Mouse (Mus musculus) heart, adult 9 months (tissue): Measurements from ENCODE around the gene Wdr66.
A peak's percentile ranks its signal among the peaks of the same experiment; 100 is the strongest.

Experiments
- DNase-seq, 2 experiments: peaks; one replicate each; pipeline ENCODE4 v3.0.0; 2022; ENCODE audit warnings: low spot score in 2 of 2

Gene Wdr66

GRCm38 (mm10) chr5:123270917-123271316 lies 19.0 kb downstream of the Wdr66 start:
- DNase-seq: no peak

DNA sequence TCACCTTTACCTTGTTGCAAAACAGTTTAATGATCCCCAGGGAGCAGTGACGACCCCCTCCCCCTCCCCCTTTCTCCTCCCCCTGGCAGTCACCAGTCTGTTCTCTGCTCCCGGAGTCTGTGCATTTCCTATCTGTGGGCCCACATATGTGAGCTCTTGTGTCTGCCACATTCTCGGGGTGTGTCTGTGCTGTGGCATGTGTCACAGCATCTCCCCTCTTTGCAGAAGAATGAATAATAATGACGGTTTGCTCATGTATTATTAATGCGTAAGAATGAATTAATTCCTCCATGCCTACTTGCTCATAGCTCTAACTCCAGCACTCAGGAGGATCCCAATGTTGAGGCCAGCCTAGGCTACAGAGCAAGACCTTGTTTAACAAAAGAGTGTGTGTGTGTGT lies 21.0 kb downstream of the Wdr66 start:
- DNase-seq: no peak

DNA sequence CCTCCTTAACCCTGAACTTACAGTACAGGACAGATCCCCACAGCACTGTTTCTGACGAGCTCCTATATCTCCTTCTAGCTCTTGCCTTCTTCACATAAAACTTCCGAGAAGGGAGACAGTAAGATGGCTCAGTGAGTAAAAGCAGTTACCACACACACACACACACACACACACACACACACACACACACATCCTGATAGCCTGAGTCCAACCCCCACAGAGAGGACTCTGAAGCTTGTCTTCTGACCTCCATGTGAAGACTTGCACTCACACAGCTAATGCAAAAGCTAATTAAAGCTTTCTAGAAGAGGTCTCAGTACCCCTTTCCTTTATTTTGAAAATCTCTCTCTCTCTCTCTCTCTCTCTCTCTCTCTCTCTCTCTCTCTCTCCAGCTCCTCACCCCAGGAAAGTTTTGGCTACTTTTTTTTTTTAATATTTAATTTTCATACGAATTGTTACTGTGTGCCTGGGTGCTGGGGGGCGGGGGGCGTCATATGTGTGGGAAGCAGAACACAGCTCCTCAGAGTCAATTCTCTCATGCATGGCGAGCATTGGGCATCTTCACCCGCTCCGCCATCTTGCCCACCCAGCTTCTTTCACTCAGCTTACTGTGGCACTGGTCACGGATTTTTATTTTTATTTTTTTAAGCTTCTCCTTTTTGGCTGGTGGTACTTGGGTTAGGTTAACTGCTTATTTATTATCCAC lies 24.9 kb downstream of the Wdr66 start:
- DNase-seq: no peak

GRCm38 (mm10) chr5:123277342-123277701 lies 25.4 kb downstream of the Wdr66 start:
- DNase-seq: no peak

DNA sequence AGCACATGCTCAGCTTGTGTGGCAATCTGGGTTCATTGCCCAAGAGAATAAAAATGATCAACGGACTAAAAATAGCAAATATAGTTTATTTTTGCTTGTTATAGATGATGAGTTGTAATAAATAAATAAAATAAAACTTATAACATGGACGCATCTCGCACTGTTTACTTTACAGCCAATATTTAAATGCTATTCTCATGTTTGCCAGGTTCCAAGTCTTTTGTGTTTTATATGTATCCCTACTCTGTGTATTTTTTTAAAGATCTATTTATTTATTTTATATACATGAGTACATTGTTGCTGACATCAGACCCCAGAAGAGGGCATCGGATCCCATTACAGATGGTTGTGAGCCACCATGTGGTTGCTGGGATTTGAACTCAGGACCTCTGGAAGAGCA lies 25.8 kb downstream of the Wdr66 start:
- no peak for DNase-seq

- no peak for DNase-seq
Observed at GRCm38 (mm10) chr5:123279248-123279647, 27.3 kb downstream of the Wdr66 start.

- no peak for DNase-seq
Observed at GRCm38 (mm10) chr5:123281336-123282136, 29.6 kb downstream of the Wdr66 start.

GRCm38 (mm10) chr5:123285174-123285573 lies 33.3 kb downstream of the Wdr66 start:
- DNase-seq: no peak

GRCm38 (mm10) chr5:123288079-123288478 lies 36.2 kb downstream of the Wdr66 start:
- DNase-seq: no peak

GRCm38 (mm10) chr5:123294653-123295052 lies 42.8 kb downstream of the Wdr66 start:
- DNase-seq: no peak

DNA sequence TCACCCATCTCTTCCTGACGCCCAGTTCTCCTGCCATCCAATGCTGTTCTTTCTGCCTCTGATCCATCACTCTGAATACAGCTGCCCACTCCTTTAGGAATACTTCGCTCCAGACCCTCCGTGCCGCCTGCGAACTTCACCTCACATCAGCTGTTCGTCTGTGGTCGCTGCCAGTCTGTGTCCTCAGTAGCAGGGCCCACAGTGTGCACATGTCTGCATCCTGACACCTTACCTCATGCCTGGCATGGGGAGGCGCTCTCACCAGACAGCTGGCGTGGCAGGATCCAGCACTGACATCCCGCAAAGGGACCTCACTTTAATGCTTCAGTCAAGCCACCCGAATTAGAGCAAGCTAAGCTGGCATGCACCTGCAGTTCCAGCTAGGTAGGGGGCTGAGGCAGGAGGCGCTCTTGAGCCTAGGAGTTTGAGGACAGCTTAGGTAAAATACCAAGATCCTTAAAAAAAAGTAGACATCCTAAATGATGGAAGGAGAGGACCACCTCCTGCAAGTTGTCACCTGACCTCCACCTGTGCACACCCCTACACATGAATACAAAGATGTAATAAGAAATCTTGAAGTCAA lies 44.4 kb downstream of the Wdr66 start:
- no peak for DNase-seq

GRCm38 (mm10) chr5:123296972-123297754 lies 45.3 kb downstream of the Wdr66 start:
- no peak for DNase-seq

DNA sequence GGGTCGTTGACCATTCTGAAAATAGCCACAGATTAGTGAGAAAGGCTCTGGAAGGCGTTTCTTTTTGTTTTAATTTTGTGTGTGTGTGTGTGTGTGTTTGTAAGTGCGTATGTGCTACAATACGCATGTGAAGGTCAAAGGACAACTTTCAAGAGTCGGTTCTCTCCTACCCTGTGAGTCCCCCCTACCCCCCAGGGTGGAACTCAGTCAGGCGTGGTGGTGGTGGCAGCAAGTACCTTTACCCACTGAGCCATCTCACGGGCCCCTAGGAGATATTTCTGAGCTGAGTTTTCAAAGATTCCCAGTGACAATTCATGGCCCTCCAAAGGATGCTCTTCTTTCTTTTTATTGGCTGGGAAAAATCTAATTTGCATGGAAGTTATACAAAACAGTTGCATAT lies 45.9 kb downstream of the Wdr66 start:
- DNase-seq: no peak

DNA sequence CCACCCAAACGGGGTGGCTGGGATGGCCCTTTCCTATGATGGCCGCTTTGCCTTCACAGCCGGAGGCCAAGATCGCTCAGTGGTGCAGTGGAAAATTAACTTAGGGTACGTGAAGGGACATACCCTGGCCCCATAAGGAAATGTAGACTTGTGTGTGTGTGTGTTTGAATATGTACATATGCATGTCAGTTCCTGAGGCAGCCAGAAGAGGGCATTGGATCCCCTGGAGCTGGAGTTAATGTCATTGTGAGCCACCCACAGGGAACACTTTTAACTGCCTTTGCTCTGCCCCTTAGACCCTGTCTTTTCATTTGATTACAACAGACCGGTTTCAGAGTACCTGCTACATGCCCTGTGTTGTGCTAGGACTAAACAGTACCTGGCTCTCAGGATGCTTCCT lies 46.6 kb downstream of the Wdr66 start:
- no peak for DNase-seq

DNA sequence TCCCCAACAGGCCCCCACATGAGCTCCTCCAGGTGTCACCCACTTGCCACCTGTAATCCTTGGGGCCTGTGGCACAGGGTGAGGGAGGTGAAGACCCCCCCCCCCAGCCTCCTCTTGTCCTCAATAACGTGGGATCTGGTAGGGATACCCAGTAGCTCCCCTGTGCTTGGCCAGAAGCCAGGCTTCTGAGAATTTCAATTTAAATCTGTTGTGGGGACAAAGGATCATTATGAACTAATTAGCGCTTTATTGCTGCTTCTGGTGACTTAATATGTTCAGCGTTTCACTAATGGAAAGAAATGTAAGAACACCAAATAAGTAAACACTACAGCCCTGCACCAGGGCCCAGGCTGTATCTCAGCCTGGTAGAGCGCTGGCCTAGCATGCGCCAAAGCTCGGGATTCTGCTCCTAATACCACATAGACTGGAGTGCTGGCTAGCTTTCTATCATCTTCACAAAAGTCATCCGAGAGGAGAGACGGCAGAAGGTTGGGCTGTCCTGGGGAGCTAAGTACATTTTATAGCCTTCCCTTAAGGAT lies 48.7 kb downstream of the Wdr66 start:
- no peak for DNase-seq

GRCm38 (mm10) chr5:123301780-123302521 lies 50.0 kb downstream of the Wdr66 start:
- DNase-seq: peak; percentile 24 to 48

GRCm38 (mm10) chr5:123307630-123308282 lies 55.9 kb downstream of the Wdr66 start:
- no peak for DNase-seq

DNA sequence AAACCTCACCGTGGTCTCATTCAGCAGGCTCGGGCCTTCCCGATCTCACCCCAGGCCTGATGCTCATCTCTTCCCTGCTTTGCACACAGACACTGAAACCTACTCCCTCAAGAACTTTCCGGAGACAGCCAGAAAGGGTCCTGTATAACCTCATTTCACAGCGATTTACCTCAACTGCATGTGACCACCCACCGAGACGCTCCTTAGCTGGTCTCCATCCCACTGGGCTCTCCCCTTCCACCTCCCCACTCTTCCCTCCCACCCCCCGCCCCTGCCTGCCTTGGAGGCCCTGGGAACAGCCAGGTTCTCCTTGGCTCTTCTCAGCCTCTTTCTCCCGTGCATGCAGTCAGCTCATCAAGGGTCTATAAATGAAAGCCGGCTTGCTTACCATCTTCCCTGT lies 57.9 kb downstream of the Wdr66 start:
- DNase-seq: no peak

- no peak for DNase-seq
Observed at GRCm38 (mm10) chr5:123310221-123310620, 58.3 kb downstream of the Wdr66 start.

DNA sequence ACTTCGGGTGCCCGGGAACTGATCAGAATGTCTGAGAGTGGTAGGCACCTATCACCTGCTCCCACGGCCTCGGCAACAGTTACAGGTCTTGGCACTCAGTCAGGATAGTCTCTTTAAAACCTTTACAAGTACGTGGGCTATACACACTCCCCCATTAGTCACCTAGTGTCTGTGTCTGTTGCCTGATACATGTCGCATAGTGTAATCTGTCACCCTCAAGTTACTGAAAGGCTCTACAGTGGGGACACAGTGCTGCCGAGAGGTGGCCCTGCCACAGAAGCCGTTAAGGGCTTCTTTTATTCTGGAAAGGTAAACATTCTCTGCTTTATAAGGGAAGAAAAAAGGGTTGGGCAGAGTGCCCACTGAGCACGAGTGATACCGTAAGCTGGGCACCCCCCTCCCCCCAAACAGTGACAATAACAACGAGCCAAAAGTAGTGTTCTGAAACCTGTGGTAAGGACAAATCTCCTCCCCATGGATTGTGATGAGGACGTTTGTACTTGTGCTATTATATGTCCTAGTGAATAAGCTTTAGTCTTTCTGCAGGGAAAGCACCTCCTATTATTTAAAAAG lies 61.2 kb downstream of the Wdr66 start:
- no peak for DNase-seq
